Mouse (Mus musculus): ENCODE data around the gene Ckb.
A peak's percentile ranks its signal among the peaks of the same experiment; 100 is the strongest.

The Ckb gene

DNA sequence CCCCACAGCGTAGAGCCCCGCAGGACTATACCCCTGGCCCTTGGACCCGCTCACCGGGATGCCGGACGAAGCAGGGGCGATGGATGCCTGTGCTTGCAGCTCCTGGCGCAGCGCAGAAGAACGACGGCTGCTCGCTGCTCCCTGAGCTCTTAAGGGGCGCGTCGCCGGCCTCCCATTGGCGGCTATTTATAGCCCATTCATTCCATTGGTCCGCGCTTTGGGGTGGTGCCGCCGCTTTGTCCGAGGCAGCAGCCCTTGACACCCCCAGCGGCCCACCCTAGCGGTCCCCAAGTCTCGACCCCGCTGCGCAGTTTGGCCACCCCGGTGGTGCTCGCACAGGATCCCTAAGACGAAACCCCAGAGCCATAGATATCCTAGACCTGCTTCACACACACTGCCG is at the start of gene Ckb:
TSS of gene Ckb (minus strand) at position 163 of the 400 bp plus-strand sequence.
- peak; percentile 81 to 92 for DNase-seq

DNA sequence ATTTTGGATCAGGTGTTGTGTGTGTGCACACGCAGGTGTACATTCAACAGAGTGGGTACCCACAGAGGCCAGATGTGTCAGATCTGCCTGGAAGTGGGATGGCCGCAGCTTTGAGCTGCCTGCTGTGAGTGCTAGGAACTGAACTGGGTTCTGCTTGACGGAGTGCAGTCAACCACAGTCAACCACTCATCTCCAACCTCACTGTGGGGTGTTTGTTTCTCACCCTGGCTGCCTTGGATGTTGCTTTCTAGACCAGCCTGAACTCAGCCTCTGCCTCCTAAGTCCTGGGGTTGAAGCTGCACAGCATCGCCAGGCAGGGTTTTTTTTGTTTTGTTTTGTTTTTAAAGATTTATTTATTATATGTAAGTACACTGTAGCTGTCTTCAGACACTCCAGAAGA is 48.1 kb upstream of the Ckb start:
- DNase-seq: no peak

DNA sequence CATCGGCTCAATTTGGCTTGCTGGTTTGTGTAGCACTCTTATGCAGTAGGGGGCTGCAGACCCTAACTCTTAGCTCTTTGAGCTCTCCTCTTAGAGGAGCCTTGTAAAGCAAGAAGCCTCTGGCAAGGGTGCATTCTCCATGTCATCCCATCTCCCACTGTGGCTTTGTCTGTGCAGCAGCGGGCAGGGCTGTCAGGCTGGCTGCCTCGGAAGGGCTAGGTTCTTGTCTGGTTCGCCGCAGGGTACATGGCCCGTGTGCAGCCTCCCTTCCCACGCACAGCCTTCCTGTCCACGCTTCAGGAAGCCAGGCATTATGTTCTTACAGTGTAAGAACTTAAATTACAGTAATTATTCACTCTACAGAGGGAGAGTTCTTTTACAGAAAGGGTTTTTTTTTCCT is 46.5 kb upstream of the Ckb start:
- no peak for DNase-seq

GRCm38 (mm10) chr12:111716505-111716904 is 44.4 kb upstream of the Ckb start:
- no peak for DNase-seq

DNA sequence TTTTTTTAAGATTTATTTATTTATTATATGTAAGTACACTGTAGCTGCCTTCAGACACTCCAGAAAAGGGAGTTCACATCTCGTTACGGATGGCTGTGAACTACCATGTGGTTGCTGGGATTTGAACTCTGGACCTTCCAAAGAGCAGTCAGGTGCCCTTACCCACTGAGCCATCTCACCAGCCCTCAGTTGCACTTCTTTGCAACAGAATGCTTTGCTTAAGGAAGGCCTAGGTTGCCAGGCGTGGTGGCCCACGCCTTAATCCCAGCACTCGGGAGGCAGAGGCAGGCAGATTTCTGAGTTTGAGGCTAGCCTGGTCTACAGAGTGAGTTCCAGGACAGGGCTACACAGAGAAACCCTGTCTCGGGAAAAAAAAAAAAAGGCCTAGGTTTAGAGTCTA is 41.7 kb upstream of the Ckb start:
- peak in 1 of 2 experiments; percentile 39 for DNase-seq

- peak; percentile 90 to 96 for DNase-seq
Observed at GRCm38 (mm10) chr12:111713004-111713651, 41.0 kb upstream of the Ckb start, which contains the start of the genes Bag5 and Apopt1. Gene Bag5 (minus strand): TSS chr12:111713257. Gene Apopt1 (plus strand): TSS chr12:111713261.

- peak; percentile 27 to 63 for DNase-seq
Observed at GRCm38 (mm10) chr12:111712476-111712875, 40.3 kb upstream of the Ckb start.

- peak in 1 of 2 experiments; percentile 33 for DNase-seq
Observed at GRCm38 (mm10) chr12:111710091-111710490, 38.0 kb upstream of the Ckb start.

DNA sequence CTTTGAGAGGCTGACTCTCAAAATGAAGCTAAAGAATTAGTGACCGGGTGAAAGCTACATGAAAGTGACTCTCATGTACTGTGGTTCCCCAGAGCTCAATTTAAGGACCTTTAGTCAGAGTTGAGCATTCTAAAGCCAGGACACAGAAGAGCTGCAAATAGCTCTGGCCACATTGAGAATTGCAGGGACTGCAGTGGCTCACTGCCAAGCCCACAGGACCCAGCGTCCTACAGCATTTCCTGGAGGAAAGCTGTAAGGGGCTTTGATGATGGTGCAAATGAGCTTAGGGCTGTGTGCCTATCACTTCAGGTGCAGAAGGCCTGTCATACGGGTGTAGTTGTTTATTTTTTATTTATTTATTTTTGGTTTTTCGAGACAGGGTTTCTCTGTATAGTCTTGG is 36.0 kb upstream of the Ckb start:
- peak; percentile 42 to 55 for DNase-seq

GRCm38 (mm10) chr12:111705186-111705973 is 33.2 kb upstream of the Ckb start:
- DNase-seq: peak; percentile 81 to 91

DNA sequence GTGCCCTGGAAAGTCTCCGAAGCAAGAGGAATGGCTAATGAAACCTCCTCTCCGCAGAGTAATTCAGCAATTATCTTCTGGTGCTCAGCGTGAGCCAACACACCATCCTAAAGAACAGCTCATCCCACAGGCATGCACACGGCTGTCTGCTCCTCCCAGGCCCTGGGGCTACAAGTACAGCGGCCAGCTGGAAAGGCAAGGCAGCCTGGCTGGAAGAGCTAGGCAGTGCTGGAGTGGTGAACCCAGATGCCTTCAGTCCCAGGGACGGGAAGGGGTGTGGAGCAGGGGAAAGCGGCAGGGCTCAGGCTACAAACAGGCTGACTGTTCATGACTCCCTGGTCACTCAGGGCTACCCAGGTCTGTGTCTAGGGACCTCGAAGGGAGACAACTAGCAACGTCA is 32.5 kb upstream of the Ckb start:
- DNase-seq: peak; percentile 36 to 65

- DNase-seq: peak in 1 of 2 experiments; percentile 16
Observed at GRCm38 (mm10) chr12:111703301-111703700, 31.2 kb upstream of the Ckb start.

DNA sequence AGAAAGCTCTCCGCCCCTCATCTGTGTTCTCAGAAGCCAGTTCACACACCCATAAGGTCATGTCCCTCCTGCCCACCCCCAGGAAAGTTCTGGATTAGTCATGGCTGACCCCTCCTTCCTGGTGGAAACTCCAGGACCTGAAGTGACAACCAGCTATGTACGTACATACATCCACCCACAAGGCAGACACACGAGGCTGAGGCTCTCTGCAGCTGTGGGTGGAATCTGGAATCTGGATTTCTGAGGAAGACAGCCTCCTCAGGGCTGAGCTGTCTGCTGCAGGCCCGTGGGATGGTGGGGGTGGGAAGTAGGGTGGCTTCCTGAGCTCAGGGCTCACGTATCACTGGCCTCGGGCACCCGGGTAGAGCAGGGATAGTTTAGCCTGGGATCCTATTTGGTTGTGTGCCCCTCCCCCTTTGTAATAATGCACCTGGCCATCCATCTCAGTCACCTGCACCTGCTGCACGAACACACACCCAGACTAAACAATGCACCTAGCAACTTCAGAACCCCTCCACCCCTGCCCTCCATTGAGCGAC is 28.9 kb upstream of the Ckb start:
- DNase-seq: peak in 1 of 2 experiments; percentile 24

DNA sequence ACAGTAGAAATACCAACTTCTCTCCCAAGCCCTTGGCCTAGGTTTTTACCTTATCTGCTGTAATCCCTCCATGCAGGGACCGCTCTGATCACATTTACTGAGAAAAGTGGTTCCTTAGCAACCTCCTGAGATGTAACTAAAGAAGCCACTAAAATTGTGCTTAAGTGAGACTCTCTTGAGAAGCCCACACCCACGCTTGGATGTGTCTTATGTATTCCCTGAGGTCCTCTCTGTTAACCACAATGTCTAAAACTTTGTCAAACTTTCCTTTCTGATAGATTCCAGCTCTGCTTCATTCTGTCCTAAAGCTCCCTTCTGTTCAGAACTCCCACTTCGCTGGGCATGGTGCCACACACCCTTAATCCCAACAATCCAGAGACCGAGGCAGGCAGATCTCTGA is 27.4 kb upstream of the Ckb start:
- DNase-seq: no peak

GRCm38 (mm10) chr12:111698346-111698913 is 26.3 kb upstream of the Ckb start:
- peak in 1 of 2 experiments; percentile 21 for DNase-seq

DNA sequence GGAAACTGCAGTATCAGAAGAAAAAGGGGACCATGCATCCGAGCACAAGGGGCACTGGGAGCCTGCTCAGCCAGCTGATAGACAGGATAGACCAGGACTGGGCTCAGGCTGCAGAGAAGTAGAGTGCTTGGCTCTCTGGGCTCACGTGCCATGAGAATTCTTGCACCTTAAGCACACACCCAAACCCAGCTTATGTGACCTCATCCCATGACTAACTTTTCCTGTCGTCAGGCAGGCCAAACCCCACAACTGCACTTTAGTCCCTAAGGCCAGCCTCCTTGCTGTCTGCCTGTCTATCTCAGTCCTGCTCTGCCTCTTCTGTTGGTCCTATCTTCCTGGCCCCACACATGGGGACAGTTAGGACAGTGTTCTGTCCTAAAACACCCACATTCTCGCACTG is 25.6 kb upstream of the Ckb start:
- DNase-seq: peak in 1 of 2 experiments; percentile 28

- DNase-seq: peak; percentile 75 to 82
Observed at GRCm38 (mm10) chr12:111696239-111696638, 24.1 kb upstream of the Ckb start.

- peak in 1 of 2 experiments; percentile 49 for DNase-seq
Observed at GRCm38 (mm10) chr12:111694880-111695804, 23.0 kb upstream of the Ckb start.

DNA sequence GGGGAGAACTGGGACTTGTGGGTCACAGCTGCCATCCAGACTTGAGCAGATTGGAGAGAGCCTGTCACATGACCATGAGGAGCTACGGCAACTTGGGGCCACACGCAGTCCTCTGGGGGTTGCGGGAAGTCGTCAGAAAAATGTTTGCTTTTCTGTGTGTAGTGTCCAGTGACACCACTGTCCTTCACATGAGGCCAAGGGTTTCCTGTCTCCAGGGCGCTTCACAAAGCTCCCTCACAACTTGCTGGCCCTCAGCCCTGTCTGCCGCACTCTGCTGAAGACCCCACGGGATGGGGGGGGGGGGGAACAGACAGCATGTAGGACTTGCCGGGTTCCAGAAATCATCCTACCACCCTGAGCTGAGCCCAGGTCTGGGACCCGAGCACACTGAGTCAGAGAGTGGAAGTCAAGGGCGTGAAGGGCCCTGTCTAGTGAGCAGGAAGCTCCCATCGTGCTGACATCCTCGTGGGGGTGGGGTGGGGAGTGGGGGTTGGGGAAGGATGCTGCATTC is 22.2 kb upstream of the Ckb start:
- DNase-seq: no peak

- DNase-seq: peak; percentile 20 to 70
Observed at GRCm38 (mm10) chr12:111693341-111694270, 21.5 kb upstream of the Ckb start.

DNA sequence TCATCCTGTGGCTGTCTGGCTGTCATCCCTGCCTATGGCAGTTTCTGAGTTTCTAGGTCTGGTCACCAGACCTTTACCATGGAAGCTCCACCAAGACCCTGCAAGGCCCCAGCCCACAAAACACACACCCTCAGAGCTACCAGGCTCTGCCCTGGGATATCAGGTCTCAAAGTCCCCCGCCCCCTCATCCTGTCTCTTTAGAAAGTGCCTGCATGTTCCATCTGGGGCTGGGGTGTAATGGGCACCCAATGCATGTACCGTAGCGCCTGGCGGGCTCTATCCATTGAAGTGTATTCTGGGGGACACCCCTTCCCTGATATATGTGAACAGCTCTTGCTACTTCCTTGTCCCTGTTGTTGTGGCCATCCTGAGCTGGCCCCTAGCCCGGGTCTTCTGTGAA is 20.8 kb upstream of the Ckb start:
- DNase-seq: peak in 1 of 2 experiments; percentile 31

Data from kidney, postnatal 25 days (tissue).